Mouse (Mus musculus) heart, embryonic 10.5 days (tissue): ENCODE results near the gene Adgra1. TPM values are rescaled to one million over a fixed set of nuclear protein-coding genes. Genes with fewer than 3 reads are reported as not detected.

ENCODE experiments used
- DNase-seq: peaks from one replicate; pipeline ENCODE4 v3.0.0-alpha.2; 2017; ENCODE audit warnings: low spot score
- H3K27ac ChIP-seq: fragments of 300-500 bp; sonication (generic); 2 replicates; pipeline ENCODE4 v1.5.1; 2016; ENCODE audit warnings: mild to moderate bottlenecking
- H3K27me3 ChIP-seq: fragments of 300-500 bp; sonication (generic); 2 replicates; pipeline ENCODE4 v1.6.1; 2016; ENCODE audit warnings: mild to moderate bottlenecking; ENCODE audit not compliant: poor library complexity, insufficient read depth, severe bottlenecking
- H3K36me3 ChIP-seq: fragments of 300-500 bp; sonication (generic); 2 replicates; pipeline ENCODE4 v1.6.1; 2016; ENCODE audit warnings: mild to moderate bottlenecking, moderate library complexity
- H3K4me1 ChIP-seq: fragments of 300-500 bp; sonication (generic); 2 replicates; pipeline ENCODE4 v1.6.1; 2016; ENCODE audit warnings: mild to moderate bottlenecking
- H3K4me3 ChIP-seq: fragments of 300-500 bp; sonication (generic); 2 replicates; pipeline ENCODE4 v1.5.1; 2016; ENCODE audit warnings: mild to moderate bottlenecking, moderate library complexity
- H3K9me3 ChIP-seq: fragments of 300-500 bp; sonication (generic); 2 replicates; pipeline ENCODE4 v1.6.1; 2016; ENCODE audit warnings: mild to moderate bottlenecking, moderate library complexity
- WGBS: fragments of 180-500 bp; shearing (Covaris S2); methylation state at CpG from one replicate; pipeline ENCODE4 v1.1.7; 2016; 5-methylcytosine and 5-hydroxymethylcytosine counted together
- polyA plus RNA-seq: library from polyadenylated mRNA; unstranded; fragments of >200 nt; fragmentation: Nextera tagmentation; extraction: Ambion mirVana; gene quantifications from 2 replicates; pipeline ENCODE4 v1.2.1, GENCODE M21; 2016

Adgra1 gene
- polyA plus RNA-seq: 0.24 TPM in 1 of 2 replicates, not detected in the other

DNA sequence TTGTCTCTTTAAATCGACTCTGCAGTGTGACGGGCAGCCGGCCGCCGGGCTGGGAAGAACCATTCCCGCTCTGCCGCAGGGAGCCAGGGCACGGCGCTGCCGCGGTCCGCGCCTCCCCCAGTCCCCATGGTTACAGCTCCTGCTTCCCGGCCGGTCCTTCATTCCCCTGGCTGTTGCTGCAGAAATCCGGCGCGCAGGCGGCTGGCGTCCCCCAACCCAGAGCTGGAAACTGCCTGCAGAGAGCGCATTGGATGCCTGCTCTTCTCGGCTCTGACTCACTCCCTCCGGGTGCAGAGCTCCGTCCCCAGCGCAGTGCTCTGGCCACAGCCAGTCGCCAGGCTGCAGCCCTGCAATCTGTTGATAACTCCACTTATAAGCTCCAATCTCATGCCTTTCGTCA lies at the start of gene Adgra1:
Gene Adgra1 (plus strand): TSS at position 139 of the 400 bp plus-strand sequence.
- Histone ChIP-seq H3K27ac (no peak within 1 kb of the TSS), H3K4me1 (peaks cover 14% of the 10 kb centered on the region), H3K36me3 (no peaks in the 10 kb centered on the region), H3K27me3 (peaks cover 66% of the 10 kb centered on the region), H3K9me3 (no peaks in the 10 kb centered on the region), H3K4me3 (peak within 1 kb of the TSS; percentile 40)
- under 1% methylated on average over 27 of the region's 27 CpGs for WGBS
- DNase-seq: peak; percentile 92

DNA sequence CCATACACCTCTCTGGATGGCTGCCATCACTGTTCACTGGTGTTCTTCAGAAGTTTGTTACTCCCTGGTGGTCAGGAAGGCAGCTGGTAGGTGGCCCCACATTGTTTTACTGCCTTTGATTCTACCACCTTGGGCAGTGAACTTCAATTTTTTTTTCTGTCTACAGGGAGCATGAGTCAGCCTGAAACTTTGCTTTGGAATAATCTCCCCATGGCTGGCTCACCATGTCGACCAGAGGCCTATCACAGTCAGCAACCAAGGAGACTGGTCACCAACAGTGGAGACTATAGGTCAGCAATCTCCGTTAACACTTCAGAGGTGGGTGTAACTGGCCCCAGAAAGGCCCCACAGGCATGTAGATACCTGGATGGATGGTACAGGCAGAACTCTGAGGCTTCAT lies 46.6 kb upstream of the Adgra1 start:
- no peaks in the 10 kb centered on the region for H3K27me3 ChIP-seq
- no peak overlapping the region for H3K4me3 ChIP-seq
- WGBS: 68% methylated on average over 2 of the region's 2 CpGs
- no peaks in the 10 kb centered on the region for H3K9me3 ChIP-seq
- H3K36me3 ChIP-seq: no peaks in the 10 kb centered on the region
- H3K4me1 ChIP-seq: no peaks in the 10 kb centered on the region
- DNase-seq: no peak
- no peak overlapping the region for H3K27ac ChIP-seq

DNA sequence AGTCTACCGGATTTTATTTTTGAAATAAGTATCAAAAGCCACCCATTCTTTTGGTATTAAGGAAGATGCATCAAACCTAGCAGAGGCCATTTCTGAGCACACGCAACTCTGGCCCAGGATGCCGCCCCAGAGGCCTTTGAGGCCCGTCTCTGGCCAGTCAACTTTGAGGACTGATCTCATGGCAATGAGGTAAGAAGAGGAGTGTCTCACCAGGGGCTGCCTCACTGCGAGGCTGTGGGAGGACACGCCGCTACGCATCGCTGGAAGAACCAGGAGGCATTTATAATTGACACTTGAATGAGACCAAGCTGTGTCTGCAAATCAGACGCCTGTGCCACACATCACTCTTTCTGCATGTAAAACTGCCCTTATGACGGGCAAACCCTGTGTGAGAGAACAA lies 45.0 kb upstream of the Adgra1 start:
- Histone ChIP-seq H3K4me3 (no peak overlapping the region), H3K4me1 (no peaks in the 10 kb centered on the region), H3K36me3 (no peaks in the 10 kb centered on the region), H3K27me3 (no peaks in the 10 kb centered on the region), H3K27ac (no peak overlapping the region), H3K9me3 (no peaks in the 10 kb centered on the region)
- 83% methylated on average over 11 of the region's 11 CpGs for WGBS
- no peak for DNase-seq

- H3K27me3 ChIP-seq: no peaks in the 10 kb centered on the region
- no peak overlapping the region for H3K4me3 ChIP-seq
- 75% methylated on average over 4 of the region's 4 CpGs for WGBS
- DNase-seq: no peak
- no peak overlapping the region for H3K27ac ChIP-seq
- H3K9me3 ChIP-seq: no peaks in the 10 kb centered on the region
- H3K4me1 ChIP-seq: no peaks in the 10 kb centered on the region
- H3K36me3 ChIP-seq: no peaks in the 10 kb centered on the region
Measured at GRCm38 (mm10) chr7:139789718-139790117, 44.3 kb upstream of the Adgra1 start.

- no peak for DNase-seq
- no peaks in the 10 kb centered on the region for H3K9me3 ChIP-seq
- no peak overlapping the region for H3K27ac ChIP-seq
- 80% methylated on average over 9 of the region's 9 CpGs for WGBS
- no peak overlapping the region for H3K4me3 ChIP-seq
- H3K36me3 ChIP-seq: no peaks in the 10 kb centered on the region
- H3K4me1 ChIP-seq: no peaks in the 10 kb centered on the region
- no peaks in the 10 kb centered on the region for H3K27me3 ChIP-seq
Measured at GRCm38 (mm10) chr7:139791601-139792000, 42.4 kb upstream of the Adgra1 start.

- Histone ChIP-seq H3K4me3 (no peak overlapping the region), H3K27me3 (no peaks in the 10 kb centered on the region), H3K36me3 (no peaks in the 10 kb centered on the region), H3K4me1 (no peaks in the 10 kb centered on the region), H3K9me3 (no peaks in the 10 kb centered on the region), H3K27ac (no peak overlapping the region)
- 76% methylated on average over 9 of the region's 9 CpGs for WGBS
- no peak for DNase-seq
Measured at GRCm38 (mm10) chr7:139795004-139795605, 38.9 kb upstream of the Adgra1 start.

- no peak for DNase-seq
- Histone ChIP-seq H3K9me3 (no peaks in the 10 kb centered on the region), H3K4me3 (no peak overlapping the region), H3K36me3 (no peaks in the 10 kb centered on the region), H3K27me3 (no peaks in the 10 kb centered on the region), H3K4me1 (no peaks in the 10 kb centered on the region), H3K27ac (no peak overlapping the region)
- WGBS: 74% methylated on average over 9 of the region's 9 CpGs
Measured at GRCm38 (mm10) chr7:139797186-139798109, 36.5 kb upstream of the Adgra1 start.

DNA sequence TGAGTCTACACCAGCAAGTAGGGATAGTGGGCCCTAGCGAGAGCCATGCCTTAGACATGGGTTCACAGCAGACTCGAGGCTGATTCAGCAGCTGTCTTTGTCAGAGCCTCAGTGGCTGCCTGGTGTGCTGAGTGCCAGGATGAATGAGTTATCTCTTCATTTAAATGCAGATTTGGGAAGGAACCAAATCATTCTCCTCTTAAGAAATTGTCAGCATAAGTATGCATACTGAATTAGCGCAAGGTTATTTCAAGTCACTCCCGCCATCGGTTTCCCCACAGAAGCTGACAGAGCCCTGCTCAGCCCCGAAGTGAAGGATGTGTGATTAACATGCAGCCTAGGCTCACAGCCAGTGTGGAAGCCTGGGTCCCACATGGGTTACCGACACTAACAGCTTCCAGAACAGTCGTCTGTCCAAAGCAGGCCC lies 27.8 kb upstream of the Adgra1 start:
- H3K4me1 ChIP-seq: no peaks in the 10 kb centered on the region
- peaks cover 8% of the 10 kb centered on the region; the same call in 1 of the 2 replicates for H3K27me3 ChIP-seq
- 59% methylated on average over 8 of the region's 8 CpGs for whole genome bisulfite sequencing
- DNase-seq: no peak
- no peaks in the 10 kb centered on the region for H3K9me3 ChIP-seq
- H3K4me3 ChIP-seq: no peak overlapping the region
- H3K27ac ChIP-seq: no peak overlapping the region
- H3K36me3 ChIP-seq: no peaks in the 10 kb centered on the region

GRCm38 (mm10) chr7:139810036-139810435 lies 23.9 kb upstream of the Adgra1 start:
- no peaks in the 10 kb centered on the region for H3K4me1 ChIP-seq
- H3K27me3 ChIP-seq: peaks cover 8% of the 10 kb centered on the region; the same call in 1 of the 2 replicates
- H3K36me3 ChIP-seq: no peaks in the 10 kb centered on the region
- H3K27ac ChIP-seq: no peak overlapping the region
- no peak overlapping the region for H3K4me3 ChIP-seq
- DNase-seq: no peak
- 70% methylated on average over 6 of the region's 6 CpGs for WGBS
- H3K9me3 ChIP-seq: 0 out of 2 replicates have a peak, but pooled peaks cover 1% of the 10 kb centered on the region

GRCm38 (mm10) chr7:139811706-139812105 lies 22.3 kb upstream of the Adgra1 start:
- WGBS: 86% methylated on average over 7 of the region's 7 CpGs
- Histone ChIP-seq H3K4me3 (no peak overlapping the region), H3K4me1 (no peaks in the 10 kb centered on the region), H3K9me3 (0 out of 2 replicates have a peak, but pooled peaks cover 2% of the 10 kb centered on the region), H3K36me3 (no peaks in the 10 kb centered on the region), H3K27me3 (peaks cover 8% of the 10 kb centered on the region; the same call in 1 of the 2 replicates), H3K27ac (no peak overlapping the region)
- DNase-seq: no peak

- H3K4me3 ChIP-seq: no peak overlapping the region
- H3K27ac ChIP-seq: no peak overlapping the region
- H3K27me3 ChIP-seq: no peaks in the 10 kb centered on the region
- no peaks in the 10 kb centered on the region for H3K4me1 ChIP-seq
- no peaks in the 10 kb centered on the region for H3K36me3 ChIP-seq
- 79% methylated on average over 6 of the region's 6 CpGs for WGBS
- no peak for DNase-seq
- 0 out of 2 replicates have a peak, but pooled peaks cover 2% of the 10 kb centered on the region for H3K9me3 ChIP-seq
Measured at GRCm38 (mm10) chr7:139813577-139814207, 20.3 kb upstream of the Adgra1 start.

DNA sequence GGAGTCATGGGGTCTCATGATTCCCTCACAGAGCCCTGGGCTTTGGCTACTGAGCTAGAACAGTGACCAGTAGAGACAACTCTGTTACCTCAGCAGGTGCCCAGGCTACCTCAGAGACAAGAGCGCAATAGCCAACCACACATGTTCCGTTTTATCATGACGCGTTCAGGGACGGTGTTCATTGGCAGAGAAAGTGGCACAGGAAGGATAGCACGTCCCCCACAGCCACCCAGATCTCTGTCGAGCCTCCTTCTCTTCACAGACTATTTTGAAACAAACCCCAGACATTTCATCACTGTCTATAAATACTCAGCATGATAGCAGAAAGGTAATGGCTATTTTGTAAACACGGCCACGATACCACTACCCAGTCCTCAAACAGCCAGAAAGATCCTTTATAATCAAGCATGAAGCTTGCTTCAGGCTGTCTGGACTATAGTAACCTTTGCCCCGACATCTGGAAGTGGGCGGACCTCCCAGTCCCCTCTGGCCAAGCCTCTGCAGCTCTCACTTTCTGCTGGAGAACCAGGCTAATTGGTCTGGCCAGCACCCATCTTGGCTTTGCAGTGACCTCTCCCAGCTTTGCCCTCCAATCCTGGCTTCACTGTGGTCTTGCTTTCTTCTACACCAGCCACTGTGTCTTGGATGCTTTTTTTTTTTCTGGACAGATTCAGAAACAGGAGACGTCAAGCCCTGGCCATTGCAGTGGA lies 11.5 kb upstream of the Adgra1 start:
- 66% methylated on average over 12 of the region's 12 CpGs for WGBS
- no peaks in the 10 kb centered on the region for H3K27me3 ChIP-seq
- 0 out of 2 replicates have a peak, but pooled peaks cover 6% of the 10 kb centered on the region for H3K4me1 ChIP-seq
- H3K4me3 ChIP-seq: no peak overlapping the region
- no peaks in the 10 kb centered on the region for H3K36me3 ChIP-seq
- H3K27ac ChIP-seq: no peak overlapping the region
- no peaks in the 10 kb centered on the region for H3K9me3 ChIP-seq
- DNase-seq: no peak
